Mouse (Mus musculus): ENCODE data around the gene Olfr1418. TPM values are rescaled to one million over a fixed set of nuclear protein-coding genes. Genes with fewer than 3 reads are reported as not detected.

The Olfr1418 gene
- polyA plus RNA-seq, 1 experiment from 2014 or later, result not detected

- Histone ChIP-seq H3K27me3 (ENCODE audit: control insufficient read depth, insufficient read depth, low read length) (no peaks in the 10 kb centered on the region), H3K27ac (ENCODE audit: low read length) (no peak overlapping the region; the same call in 1 of the 2 replicates), H3K9ac (replicated peaks; ENCODE audit: low read depth, low read length) (no peak overlapping the region), H3K9me3 (ENCODE audit: control insufficient read depth, low read depth, low read length) (no peaks in the 10 kb centered on the region), H3K36me3 (ENCODE audit: control insufficient read depth, insufficient read depth, low read length) (no peaks in the 10 kb centered on the region; the same call in 1 of the 2 replicates), H3K4me3 (ENCODE audit: low read depth, low read length) (no peak overlapping the region), H3K4me2 (replicated peaks; ENCODE audit: low read depth, low read length) (no peak overlapping the region), H3K4me1 (ENCODE audit: control insufficient read depth, insufficient read depth, low read length) (0 out of 2 replicates have a peak, but pooled peaks cover 4% of the 10 kb centered on the region)
- 67% methylated on average over 2 of the region's 2 CpGs for WGBS
- ATAC-seq (ENCODE audit: insufficient number of reproducible peaks, insufficient read depth, low FRiP score, low read depth), result no peak
Observed at GRCm38 (mm10) chr19:11807251-11807650, 53.6 kb downstream of the Olfr1418 start.

GRCm38 (mm10) chr19:11804423-11804822, 56.4 kb downstream of the Olfr1418 start:
- Histone ChIP-seq H3K36me3 (ENCODE audit: control insufficient read depth, insufficient read depth, low read length) (no peaks in the 10 kb centered on the region; the same call in 1 of the 2 replicates), H3K4me2 (replicated peaks; ENCODE audit: low read depth, low read length) (no peak overlapping the region), H3K9ac (replicated peaks; ENCODE audit: low read depth, low read length) (no peak overlapping the region), H3K27me3 (ENCODE audit: control insufficient read depth, insufficient read depth, low read length) (no peaks in the 10 kb centered on the region), H3K27ac (ENCODE audit: low read length) (no peak overlapping the region), H3K4me1 (ENCODE audit: control insufficient read depth, insufficient read depth, low read length) (no peaks in the 10 kb centered on the region), H3K4me3 (ENCODE audit: low read depth, low read length) (no peak overlapping the region), H3K9me3 (ENCODE audit: control insufficient read depth, low read depth, low read length) (no peaks in the 10 kb centered on the region)
- WGBS, result 42% methylated on average over 1 of the region's 1 CpGs
- no peak for ATAC-seq (ENCODE audit: insufficient number of reproducible peaks, insufficient read depth, low FRiP score, low read depth)

Other genes with a start within 250 kb of the Olfr1418 start
- 0.41 TPM in 1 of 2 replicates, not detected in the other for gene Ms4a2, start 237.3 kb downstream of the Olfr1418 start, polyA plus RNA-seq (2014; fragmentation: Nextera tagmentation; extraction: Ambion mirVana)
- 0.43 TPM in 1 of 2 replicates, not detected in the other for gene Ms4a3, start 220.2 kb downstream of the Olfr1418 start, polyA plus RNA-seq (2014; fragmentation: Nextera tagmentation; extraction: Ambion mirVana)
- gene Oosp2, start 200.5 kb downstream of the Olfr1418 start, polyA plus RNA-seq (2014; fragmentation: Nextera tagmentation; extraction: Ambion mirVana), result not detected in 2 replicates
- gene Oosp1, start 169.9 kb downstream of the Olfr1418 start, polyA plus RNA-seq (2014; fragmentation: Nextera tagmentation; extraction: Ambion mirVana), result not detected in 2 replicates
- not detected in 2 replicates for gene Oosp3, start 164.0 kb downstream of the Olfr1418 start, polyA plus RNA-seq (2014; fragmentation: Nextera tagmentation; extraction: Ambion mirVana)
- gene Gif, start 113.5 kb downstream of the Olfr1418 start, polyA plus RNA-seq (2014; fragmentation: Nextera tagmentation; extraction: Ambion mirVana), result 0.58 and 1.3 TPM in 2 replicates
- gene Mrpl16, start 90.7 kb downstream of the Olfr1418 start, polyA plus RNA-seq (2014; fragmentation: Nextera tagmentation; extraction: Ambion mirVana), result 51.1 and 59.7 TPM in 2 replicates
- 22.8 and 23.2 TPM in 2 replicates for gene Stx3, start 41.7 kb downstream of the Olfr1418 start, polyA plus RNA-seq (2014; fragmentation: Nextera tagmentation; extraction: Ambion mirVana)
- gene Olfr1417, start 21.8 kb downstream of the Olfr1418 start, polyA plus RNA-seq (2014; fragmentation: Nextera tagmentation; extraction: Ambion mirVana), result 0.27 TPM in 1 of 2 replicates, not detected in the other
- not detected in 2 replicates for gene Olfr1419, start 14.0 kb upstream of the Olfr1418 start, polyA plus RNA-seq (2014; fragmentation: Nextera tagmentation; extraction: Ambion mirVana)
- gene Olfr1420, start 25.5 kb upstream of the Olfr1418 start, polyA plus RNA-seq (2014; fragmentation: Nextera tagmentation; extraction: Ambion mirVana), result 0.27 TPM in 1 of 2 replicates, not detected in the other
- 20.7 and 24.3 TPM in 2 replicates for gene Patl1, start 51.3 kb upstream of the Olfr1418 start, polyA plus RNA-seq (2014; fragmentation: Nextera tagmentation; extraction: Ambion mirVana)
- 10.9 and 11.2 TPM in 2 replicates for gene Osbp, start 104.9 kb upstream of the Olfr1418 start, polyA plus RNA-seq (2014; fragmentation: Nextera tagmentation; extraction: Ambion mirVana)
- gene Olfr1423, start 180.3 kb upstream of the Olfr1418 start, polyA plus RNA-seq (2014; fragmentation: Nextera tagmentation; extraction: Ambion mirVana), result not detected in 2 replicates
- not detected in 2 replicates for gene Olfr1424, start 201.6 kb upstream of the Olfr1418 start, polyA plus RNA-seq (2014; fragmentation: Nextera tagmentation; extraction: Ambion mirVana)
- gene Olfr1425, start 216.7 kb upstream of the Olfr1418 start, polyA plus RNA-seq (2014; fragmentation: Nextera tagmentation; extraction: Ambion mirVana), result not detected in 2 replicates
- not detected in 2 replicates for gene Olfr1426, start 230.9 kb upstream of the Olfr1418 start, polyA plus RNA-seq (2014; fragmentation: Nextera tagmentation; extraction: Ambion mirVana)
- gene Olfr1427, start 242.3 kb upstream of the Olfr1418 start, polyA plus RNA-seq (2014; fragmentation: Nextera tagmentation; extraction: Ambion mirVana), result not detected in 2 replicates